Mouse (Mus musculus) neural tube, embryonic 13.5 days (tissue): Measurements from ENCODE around the gene Cstb. TPM values are rescaled to one million over a fixed set of nuclear protein-coding genes. Genes with fewer than 3 reads are reported as not detected.

Experiments
- ATAC-seq: fragments of 200-750 bp; cut with Nextera tagmentation; 2 replicates; pipeline ENCODE4 v1.8.0; 2017; ENCODE audit warnings: low read depth, mild to moderate bottlenecking, moderate TSS enrichment, moderate library complexity
- H3K27ac ChIP-seq: fragments of 300-500 bp; sonication (generic); replicated peaks from 2 replicates; pipeline ENCODE4 v1.5.1; 2015; ENCODE audit warnings: moderate library complexity, mild to moderate bottlenecking, inconsistent platforms
- H3K27me3 ChIP-seq: fragments of 300-500 bp; sonication (generic); 2 replicates; pipeline ENCODE4 v1.6.1; 2015; ENCODE audit warnings: mild to moderate bottlenecking, inconsistent platforms
- H3K36me3 ChIP-seq: fragments of 300-500 bp; sonication (generic); 2 replicates; pipeline ENCODE4 v1.6.1; 2015; ENCODE audit warnings: mild to moderate bottlenecking, inconsistent platforms
- H3K4me1 ChIP-seq: fragments of 300-500 bp; sonication (generic); replicated peaks from 2 replicates; pipeline ENCODE4 v1.6.1; 2015; ENCODE audit warnings: inconsistent platforms
- H3K4me2 ChIP-seq: fragments of 300-500 bp; sonication (generic); 2 replicates; pipeline ENCODE4 v1.6.1; 2015; ENCODE audit warnings: inconsistent platforms, mild to moderate bottlenecking, moderate library complexity
- H3K4me3 ChIP-seq: fragments of 300-500 bp; sonication (generic); 2 replicates; pipeline ENCODE4 v1.5.1; 2015; ENCODE audit warnings: mild to moderate bottlenecking, inconsistent platforms
- H3K9ac ChIP-seq: fragments of 300-500 bp; sonication (generic); 2 replicates; pipeline ENCODE4 v1.6.1; 2015; ENCODE audit warnings: moderate library complexity, mild to moderate bottlenecking, inconsistent platforms
- H3K9me3 ChIP-seq: fragments of 300-500 bp; sonication (generic); 2 replicates; pipeline ENCODE4 v1.6.1; 2016; ENCODE audit warnings: inconsistent platforms
- WGBS: fragments of 180-500 bp; shearing (Covaris S2); methylation state at CpG from one replicate; pipeline ENCODE4 v1.1.7; 2015; 5-methylcytosine and 5-hydroxymethylcytosine counted together
- polyA plus RNA-seq: library from polyadenylated mRNA; unstranded; fragments of >200 nt; fragmentation: Nextera tagmentation; extraction: Ambion mirVana; gene quantifications from 2 replicates; pipeline ENCODE4 v1.2.1, GENCODE M21; 2015

Gene Cstb
- polyA plus RNA-seq = 107 and 115 TPM in 2 replicates

DNA sequence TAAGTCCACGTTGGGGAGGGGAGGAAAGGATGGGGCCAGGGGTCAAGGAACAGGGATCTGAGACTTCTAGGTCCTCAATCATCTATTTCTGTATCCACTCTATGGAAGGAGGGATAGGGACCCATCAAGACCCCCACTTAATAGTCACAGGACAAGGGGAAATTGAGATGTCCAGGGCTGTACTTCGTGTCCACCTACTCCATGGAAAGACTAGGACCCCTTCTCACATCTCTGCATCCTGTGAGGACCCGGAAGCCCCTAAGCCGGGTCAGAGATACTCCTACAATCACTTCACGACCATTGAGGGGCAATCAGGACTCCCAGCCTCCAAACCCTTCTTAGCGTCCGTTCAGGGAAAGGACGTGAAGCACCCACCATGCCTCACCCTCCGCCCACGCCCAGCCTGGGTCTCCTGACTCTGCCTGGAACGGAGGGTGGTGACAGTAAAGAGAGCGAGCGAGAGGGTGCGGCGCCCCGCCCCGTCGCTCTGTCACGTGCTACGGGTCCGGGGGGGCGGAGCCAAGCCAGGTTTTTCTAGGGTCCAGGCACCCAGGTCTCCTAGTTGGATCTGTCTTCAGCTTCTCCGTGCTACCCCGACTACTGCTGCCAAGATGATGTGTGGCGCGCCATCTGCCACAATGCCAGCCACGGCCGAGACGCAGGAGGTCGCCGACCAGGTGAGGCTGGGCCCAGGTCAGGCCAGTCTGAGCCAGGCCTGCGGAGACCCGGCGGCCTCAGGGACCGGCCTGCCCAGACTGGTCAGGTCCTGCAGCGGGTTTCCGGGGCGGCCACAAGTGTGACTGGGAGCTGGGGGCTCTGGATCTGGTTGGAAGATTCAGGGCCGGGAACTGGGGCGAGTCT, at the start of gene Cstb:
TSS of gene Cstb (plus strand) at position 489 of the 861 bp plus-strand sequence.
- ATAC-seq = peak; percentile 94
- peaks cover 26% of the 10 kb centered on the region for H3K36me3 ChIP-seq
- H3K9ac ChIP-seq = peak within 1 kb of the TSS; percentile 92
- H3K4me3 ChIP-seq = peak within 1 kb of the TSS; percentile 84
- H3K27me3 ChIP-seq = no peaks in the 10 kb centered on the region
- peak within 1 kb of the TSS; percentile 79 for H3K4me2 ChIP-seq
- peak within 1 kb of the TSS; percentile 63 for H3K27ac ChIP-seq
- WGBS = 2% methylated on average over 40 of the region's 40 CpGs
- peaks cover 14% of the 10 kb centered on the region for H3K4me1 ChIP-seq
- no peaks in the 10 kb centered on the region for H3K9me3 ChIP-seq

DNA sequence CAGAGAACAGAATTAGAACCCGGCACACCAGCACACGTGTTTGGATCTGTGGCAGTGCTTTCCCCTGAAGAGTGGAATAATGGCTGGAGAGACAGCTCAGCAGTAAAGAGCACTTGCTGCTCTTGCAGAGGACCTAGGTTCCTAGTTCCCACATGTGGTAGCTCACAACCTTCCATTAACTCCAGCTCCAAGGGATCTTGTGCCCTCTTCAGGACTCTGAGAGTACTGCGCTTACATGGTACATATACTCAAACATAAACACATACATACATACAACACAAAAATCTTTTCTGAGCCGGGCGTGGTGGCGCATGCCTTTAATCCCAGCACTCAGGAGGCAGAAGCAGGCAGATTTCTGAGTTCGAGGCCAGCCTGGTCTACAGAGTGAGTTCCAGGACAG, 47.0 kb upstream of the Cstb start:
- no peak for ATAC-seq
- 93% methylated on average over 7 of the region's 7 CpGs for WGBS
- H3K9me3 ChIP-seq = no peaks in the 10 kb centered on the region

DNA sequence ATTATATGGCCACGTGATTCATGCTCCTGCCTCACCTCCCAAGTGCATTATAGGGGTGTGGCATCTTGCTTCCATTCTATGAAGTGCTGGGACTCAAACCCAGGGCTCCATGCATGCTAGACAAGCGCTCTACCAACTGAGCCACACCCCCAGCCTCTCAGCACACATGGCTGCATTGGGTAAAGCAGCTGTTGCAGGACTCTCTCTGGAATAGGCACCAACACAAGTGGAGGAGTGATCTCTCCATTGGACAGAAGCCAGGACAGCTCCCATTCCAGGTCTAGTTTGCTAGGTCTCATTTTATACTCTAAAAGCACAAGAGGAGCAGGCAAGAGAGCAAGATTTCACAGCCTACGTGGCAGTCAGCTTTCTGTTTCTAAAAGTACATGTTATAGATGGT, 41.9 kb upstream of the Cstb start:
- WGBS = 80% methylated on average over 3 of the region's 3 CpGs
- no peaks in the 10 kb centered on the region for H3K9me3 ChIP-seq
- no peak overlapping the region for H3K4me2 ChIP-seq
- no peak overlapping the region for H3K9ac ChIP-seq
- ATAC-seq = no peak
- H3K36me3 ChIP-seq = no peaks in the 10 kb centered on the region
- 0 out of 2 replicates have a peak, but pooled peaks cover 5% of the 10 kb centered on the region for H3K4me1 ChIP-seq
- peaks cover under 1% of the 10 kb centered on the region; the same call in 1 of the 2 replicates for H3K27me3 ChIP-seq
- H3K27ac ChIP-seq = no peak overlapping the region
- H3K4me3 ChIP-seq = no peak overlapping the region

More for the DNA sequence above, 47.0 kb upstream of the Cstb start:
- Histone ChIP-seq H3K4me3 (no peak overlapping the region), H3K4me1 (no peaks in the 10 kb centered on the region), H3K4me2 (no peak overlapping the region), H3K27ac (no peak overlapping the region), H3K27me3 (no peaks in the 10 kb centered on the region), H3K36me3 (no peaks in the 10 kb centered on the region), H3K9ac (no peak overlapping the region)

GRCm38 (mm10) chr10:78385520-78385919, 39.9 kb upstream of the Cstb start:
- Histone ChIP-seq H3K27me3 (peaks cover 20% of the 10 kb centered on the region), H3K9me3 (no peaks in the 10 kb centered on the region), H3K4me2 (no peak overlapping the region), H3K9ac (no peak overlapping the region), H3K36me3 (no peaks in the 10 kb centered on the region), H3K4me1 (0 out of 2 replicates have a peak, but pooled peaks cover 6% of the 10 kb centered on the region), H3K4me3 (no peak overlapping the region), H3K27ac (no peak overlapping the region)
- 24% methylated on average over 5 of the region's 5 CpGs for WGBS
- no peak for ATAC-seq

DNA sequence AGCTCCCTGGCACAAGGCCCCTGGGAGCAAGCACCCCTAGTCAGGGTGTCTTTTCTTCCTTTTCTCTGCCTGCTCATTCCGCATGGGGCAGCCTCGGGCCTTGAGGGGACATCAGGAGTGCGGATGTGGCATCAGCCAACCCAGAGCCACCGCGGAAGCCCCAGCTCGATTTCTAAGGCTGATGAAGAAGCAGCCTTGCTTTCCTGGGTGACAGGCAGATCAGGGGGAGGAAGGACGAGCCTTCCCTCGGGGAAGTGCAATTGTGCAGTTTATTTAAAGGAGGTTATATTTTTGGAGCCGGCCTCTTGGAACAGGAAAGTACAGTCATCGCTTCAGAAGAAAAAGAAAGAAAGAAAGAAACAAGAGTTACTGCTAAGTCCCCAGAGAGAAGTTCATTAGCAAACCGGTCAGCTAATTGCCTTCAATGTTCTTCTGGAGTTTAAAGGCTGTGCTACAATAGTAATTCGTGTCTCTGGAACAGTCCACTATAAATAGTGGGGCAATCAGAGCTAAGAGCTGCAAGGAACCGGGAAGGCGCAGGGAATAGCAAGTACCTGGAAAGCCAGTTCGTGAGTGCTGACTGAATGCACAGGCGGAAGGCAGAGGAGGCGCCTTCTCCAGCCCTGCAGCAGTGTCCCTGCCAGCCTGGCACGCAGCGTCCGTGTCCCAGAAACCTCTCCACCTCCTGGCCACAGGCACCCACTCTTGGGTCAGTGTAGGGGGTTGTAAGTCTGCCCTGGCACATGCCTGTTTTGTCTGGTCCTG, 37.1 kb upstream of the Cstb start:
- no peak overlapping the region for H3K4me2 ChIP-seq
- H3K27me3 ChIP-seq = peaks cover 43% of the 10 kb centered on the region
- H3K9me3 ChIP-seq = no peaks in the 10 kb centered on the region
- no peaks in the 10 kb centered on the region for H3K36me3 ChIP-seq
- WGBS = 41% methylated on average over 20 of the region's 20 CpGs
- 0 out of 2 replicates have a peak, but pooled peaks have one; percentile 33 for ATAC-seq
- H3K4me1 ChIP-seq = peaks cover 8% of the 10 kb centered on the region; the same call in 1 of the 2 replicates
- no peak overlapping the region for H3K27ac ChIP-seq
- no peak overlapping the region for H3K9ac ChIP-seq
- H3K4me3 ChIP-seq = no peak overlapping the region

DNA sequence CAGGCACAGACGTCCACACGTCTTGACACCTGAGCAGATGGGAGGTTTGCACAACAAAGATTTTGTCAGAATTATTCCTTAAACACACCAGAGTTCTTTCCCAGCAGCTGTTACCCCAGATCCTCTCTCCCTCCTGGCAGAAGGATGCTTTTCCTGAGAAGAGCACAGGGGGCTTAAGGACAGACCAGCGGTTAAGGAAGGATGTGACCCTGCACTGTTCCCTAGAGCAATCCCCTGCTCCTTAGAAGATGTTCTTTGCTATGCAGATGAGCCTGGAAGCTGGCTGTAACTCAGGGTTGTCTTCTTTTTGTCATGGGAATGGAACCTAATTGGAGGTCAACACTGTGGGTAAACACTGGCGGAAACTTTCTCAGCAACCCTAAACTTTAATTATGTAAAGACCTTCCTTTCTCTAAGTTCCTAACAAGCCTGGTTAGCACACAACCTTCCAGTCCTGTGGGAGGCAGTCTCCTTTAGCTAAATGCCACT, 34.4 kb upstream of the Cstb start:
- Histone ChIP-seq H3K36me3 (no peaks in the 10 kb centered on the region), H3K4me3 (no peak overlapping the region), H3K9ac (no peak overlapping the region), H3K27me3 (peaks cover 43% of the 10 kb centered on the region), H3K4me1 (peaks cover 18% of the 10 kb centered on the region), H3K9me3 (no peaks in the 10 kb centered on the region), H3K27ac (no peak overlapping the region), H3K4me2 (no peak overlapping the region)
- ATAC-seq = no peak
- 10% methylated on average over 4 of the region's 4 CpGs for WGBS

DNA sequence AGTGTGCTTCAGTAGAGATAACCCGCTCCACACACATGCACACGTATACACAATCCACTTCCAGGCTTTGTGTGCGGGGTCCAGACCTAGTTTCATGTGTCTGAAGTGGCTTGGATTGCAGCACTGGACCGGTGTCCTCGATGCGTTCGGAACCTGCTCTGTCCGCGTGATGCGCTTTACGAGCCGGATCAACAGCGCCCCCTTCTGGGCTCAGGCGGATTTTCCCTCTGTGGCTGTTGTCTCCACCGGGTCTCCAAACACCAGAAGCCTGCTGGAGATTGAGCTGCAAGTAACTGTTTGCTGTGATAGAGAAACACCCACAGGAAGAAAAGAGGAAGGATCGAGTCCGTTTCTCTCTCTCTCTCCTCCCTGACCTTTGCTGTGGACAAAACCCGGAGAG, 33.4 kb upstream of the Cstb start:
- WGBS = 3% methylated on average over 18 of the region's 18 CpGs
- H3K9ac ChIP-seq = no peak overlapping the region
- H3K4me3 ChIP-seq = no peak overlapping the region
- H3K27me3 ChIP-seq = peaks cover 43% of the 10 kb centered on the region
- no peaks in the 10 kb centered on the region for H3K9me3 ChIP-seq
- no peaks in the 10 kb centered on the region for H3K36me3 ChIP-seq
- H3K4me1 ChIP-seq = peaks cover 25% of the 10 kb centered on the region
- 0 out of 2 replicates have a peak overlapping the region, but pooled peaks have one; percentile 19 for H3K4me2 ChIP-seq
- H3K27ac ChIP-seq = no peak overlapping the region
- no peak for ATAC-seq

DNA sequence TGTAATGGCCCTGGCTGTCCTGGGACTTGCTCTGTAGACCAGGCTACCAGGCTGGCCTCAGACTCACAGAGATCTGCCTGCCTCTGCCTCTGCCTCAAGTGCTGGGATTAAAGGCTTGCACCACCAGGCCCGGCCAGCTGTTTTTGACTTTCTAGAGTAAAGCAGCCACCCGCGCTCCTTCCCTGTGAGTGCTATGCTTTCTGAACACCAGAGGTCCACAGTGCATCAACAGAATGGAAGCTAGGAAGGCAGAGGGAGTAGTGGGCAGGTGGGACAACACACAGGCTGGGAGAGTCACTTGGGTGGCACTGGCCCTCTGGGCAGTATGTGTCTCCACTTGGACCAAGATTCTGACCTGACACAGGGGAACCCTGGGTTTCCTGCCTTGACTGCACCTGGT, 30.1 kb upstream of the Cstb start:
- H3K27ac ChIP-seq = peak overlapping the region; percentile 49
- peaks cover 9% of the 10 kb centered on the region for H3K36me3 ChIP-seq
- no peak overlapping the region for H3K4me3 ChIP-seq
- WGBS = 85% methylated on average over 3 of the region's 3 CpGs
- H3K4me1 ChIP-seq = peaks cover 32% of the 10 kb centered on the region
- peak; percentile 6; the same call in 1 of the 2 replicates for ATAC-seq
- peak overlapping the region; percentile 45; the same call in 1 of the 2 replicates for H3K4me2 ChIP-seq
- peaks cover 24% of the 10 kb centered on the region for H3K27me3 ChIP-seq
- no peaks in the 10 kb centered on the region for H3K9me3 ChIP-seq
- H3K9ac ChIP-seq = peak overlapping the region; percentile 34; the same call in 1 of the 2 replicates

DNA sequence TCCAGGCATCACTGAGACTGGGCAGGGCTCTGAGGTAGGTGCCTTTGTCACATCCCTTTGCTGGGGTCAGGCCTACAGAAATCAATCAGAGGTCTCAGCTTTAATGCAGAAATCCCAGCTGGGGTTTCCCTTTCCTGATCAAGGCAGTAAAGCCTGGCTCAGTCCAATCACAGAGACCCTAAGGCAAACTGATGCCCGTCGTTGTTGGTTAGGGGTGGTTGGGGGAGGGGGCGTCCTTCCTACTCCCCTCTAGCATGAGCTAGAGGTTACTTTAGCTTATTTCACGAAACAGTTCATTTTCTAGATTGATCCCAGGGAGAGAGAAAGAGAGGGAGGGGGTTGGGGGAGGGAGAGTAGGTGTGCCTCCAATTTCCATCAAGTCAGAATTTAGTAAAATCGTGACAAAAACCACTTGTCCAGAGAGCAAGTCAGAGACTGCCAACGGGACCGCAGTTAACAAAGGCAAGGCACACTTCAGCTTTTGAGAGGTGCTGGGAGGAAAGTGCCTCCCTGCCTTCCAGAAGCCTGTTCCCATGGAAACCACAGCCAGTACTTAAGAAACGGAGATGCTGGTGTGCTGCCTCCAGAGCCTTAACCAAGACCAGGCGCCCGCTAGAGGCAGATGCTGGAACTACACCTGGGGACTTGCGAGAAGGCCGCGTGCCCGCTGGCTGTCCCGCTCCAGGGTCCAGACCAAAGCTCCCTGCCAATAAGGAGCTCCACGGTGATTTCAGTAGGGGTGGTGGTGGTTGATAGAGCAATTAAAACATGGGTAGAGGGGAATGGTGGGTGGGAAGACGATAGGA, 29.4 kb upstream of the Cstb start:
- H3K9ac ChIP-seq = peak overlapping the region; percentile 34; the same call in 1 of the 2 replicates
- 3% methylated on average over 17 of the region's 17 CpGs for WGBS
- H3K36me3 ChIP-seq = peaks cover 15% of the 10 kb centered on the region
- H3K27me3 ChIP-seq = peaks cover 17% of the 10 kb centered on the region
- H3K4me2 ChIP-seq = peak overlapping the region; percentile 45
- peak; percentile 85 for ATAC-seq
- H3K27ac ChIP-seq = peak overlapping the region; percentile 49
- no peaks in the 10 kb centered on the region for H3K9me3 ChIP-seq
- peaks cover 29% of the 10 kb centered on the region for H3K4me1 ChIP-seq
- no peak overlapping the region for H3K4me3 ChIP-seq

GRCm38 (mm10) chr10:78396625-78396885, 28.9 kb upstream of the Cstb start:
- Histone ChIP-seq H3K27me3 (peaks cover 12% of the 10 kb centered on the region), H3K4me1 (peaks cover 29% of the 10 kb centered on the region), H3K4me2 (peak overlapping the region; percentile 45), H3K27ac (no peak overlapping the region), H3K9me3 (no peaks in the 10 kb centered on the region), H3K9ac (0 out of 2 replicates have a peak overlapping the region, but pooled peaks have one; percentile 17), H3K4me3 (no peak overlapping the region), H3K36me3 (peaks cover 20% of the 10 kb centered on the region)
- 60% methylated on average over 4 of the region's 4 CpGs for WGBS
- peak; percentile 76 for ATAC-seq

- Histone ChIP-seq H3K4me3 (no peak overlapping the region), H3K9me3 (no peaks in the 10 kb centered on the region), H3K27me3 (no peaks in the 10 kb centered on the region), H3K4me2 (no peak overlapping the region), H3K36me3 (peaks cover 47% of the 10 kb centered on the region), H3K4me1 (peaks cover 29% of the 10 kb centered on the region), H3K27ac (0 out of 2 replicates have a peak overlapping the region, but pooled peaks have one; percentile 11), H3K9ac (no peak overlapping the region)
- ATAC-seq = no peak
- WGBS = 43% methylated on average over 17 of the region's 17 CpGs
These were observed 26.3 kb upstream of the Cstb start for GRCm38 (mm10) chr10:78399090-78399657.
